Mouse (Mus musculus) midbrain, postnatal 0 days (tissue): ENCODE data around the gene Slc4a7. TPM values are rescaled to one million over a fixed set of nuclear protein-coding genes. Genes with fewer than 3 reads are reported as not detected.

Source experiments
- ATAC-seq: fragments of 200-750 bp; cut with Nextera tagmentation; 2 replicates; pipeline ENCODE4 v1.8.0; 2017; ENCODE audit warnings: moderate number of reproducible peaks, mild to moderate bottlenecking, moderate TSS enrichment, moderate library complexity; ENCODE audit not compliant: low FRiP score
- DNase-seq: peaks from one replicate; pipeline ENCODE4 v3.0.0-alpha.2; 2015; ENCODE audit warnings: low spot score
- H3K27ac ChIP-seq: fragments of 300-500 bp; sonication (generic); 2 replicates; pipeline ENCODE4 v1.5.1; 2014; ENCODE audit warnings: low read depth, mild to moderate bottlenecking, low read length, mixed read lengths
- H3K27me3 ChIP-seq: fragments of 300-500 bp; sonication (generic); 2 replicates; pipeline ENCODE4 v1.6.1; 2014; ENCODE audit warnings: low read length, control low read depth, mixed read lengths; ENCODE audit not compliant: insufficient read depth
- H3K36me3 ChIP-seq: fragments of 300-500 bp; sonication (generic); 2 replicates; pipeline ENCODE4 v1.6.1; 2014; ENCODE audit warnings: low read length, control low read depth, mixed read lengths; ENCODE audit not compliant: insufficient read depth
- H3K4me1 ChIP-seq: fragments of 300-500 bp; sonication (generic); 2 replicates; pipeline ENCODE4 v1.6.1; 2014; ENCODE audit warnings: mild to moderate bottlenecking, control low read depth, antibody characterized with exemption, low read length, mixed read lengths; ENCODE audit not compliant: insufficient read depth
- H3K4me2 ChIP-seq: fragments of 300-500 bp; sonication (generic); 2 replicates; pipeline ENCODE4 v1.6.1; 2014; ENCODE audit warnings: low read depth, mild to moderate bottlenecking, low read length, mixed read lengths; ENCODE audit not compliant: poor library complexity, severe bottlenecking
- H3K4me3 ChIP-seq: fragments of 300-500 bp; sonication (generic); 2 replicates; pipeline ENCODE4 v1.5.1; 2014; ENCODE audit warnings: low read depth, mild to moderate bottlenecking, low read length, moderate library complexity
- H3K9ac ChIP-seq: fragments of 300-500 bp; sonication (generic); replicated peaks from 2 replicates; pipeline ENCODE4 v1.6.1; 2014; ENCODE audit warnings: mild to moderate bottlenecking, low read length, moderate library complexity, mixed read lengths; ENCODE audit not compliant: poor library complexity, severe bottlenecking
- H3K9me3 ChIP-seq: fragments of 300-500 bp; sonication (generic); 2 replicates; pipeline ENCODE4 v1.6.1; 2016; ENCODE audit warnings: low read length, control low read depth
- CTCF ChIP-seq: IDR thresholded peaks from 2 replicates; pipeline ENCODE4 v1.5.1; 2016; ENCODE audit warnings: antibody characterized with exemption, mild to moderate bottlenecking
- WGBS: fragments of 180-500 bp; shearing (Covaris S2); extraction: QIAGEN DNeasy Blood & Tissue Kit; methylation state at CpG from one replicate; pipeline ENCODE4 v1.1.7; 2014; 5-methylcytosine and 5-hydroxymethylcytosine counted together
- polyA plus RNA-seq: library from polyadenylated mRNA; unstranded; fragments of >200 nt; fragmentation: Nextera tagmentation; extraction: Ambion mirVana; gene quantifications from 2 replicates; pipeline ENCODE4 v1.2.1, GENCODE M21; 2015
- total RNA-seq: library from RNA; depleted of rRNA; stranded (reverse); fragments of >200 nt; gene quantifications from 2 replicates; pipeline ENCODE4 v1.2.3, GENCODE M21; 2014

Slc4a7 gene
- total and polyA plus RNA-seq, 2 experiments from 2014 or later, result 20.7 to 48.0 TPM

- no peak overlapping the region for H3K9ac ChIP-seq
- peaks cover 4% of the 10 kb centered on the region for H3K36me3 ChIP-seq
- H3K9me3 ChIP-seq, result no peaks in the 10 kb centered on the region
- no peak for TF ChIP-seq CTCF
- no peak overlapping the region for H3K4me3 ChIP-seq
- H3K4me1 ChIP-seq, result peaks cover 9% of the 10 kb centered on the region
- DNase-seq (no peak), ATAC-seq (no peak)
- 92% methylated on average over 1 of the region's 1 CpGs for WGBS
- no peak overlapping the region for H3K4me2 ChIP-seq
- H3K27me3 ChIP-seq, result no peaks in the 10 kb centered on the region
- H3K27ac ChIP-seq, result no peak overlapping the region
Measured at GRCm38 (mm10) chr14:14709021-14709420, 6.9 kb downstream of the Slc4a7 start.

- peak; percentile 74; the same call in 1 of the 2 replicates for ATAC-seq
- Histone ChIP-seq H3K36me3 (peaks cover 4% of the 10 kb centered on the region), H3K9ac (no peak overlapping the region), H3K4me3 (no peak overlapping the region), H3K4me2 (no peak overlapping the region), H3K4me1 (no peaks in the 10 kb centered on the region), H3K27me3 (no peaks in the 10 kb centered on the region), H3K9me3 (no peaks in the 10 kb centered on the region), H3K27ac (no peak overlapping the region)
- peak; percentile 59 for TF ChIP-seq CTCF
- DNase-seq, result peak; percentile 49
Measured at GRCm38 (mm10) chr14:14714130-14714529, 12.1 kb downstream of the Slc4a7 start.

- Histone ChIP-seq H3K4me2 (no peak overlapping the region), H3K9ac (no peak overlapping the region), H3K4me1 (no peaks in the 10 kb centered on the region), H3K27ac (no peak overlapping the region), H3K9me3 (no peaks in the 10 kb centered on the region), H3K36me3 (peaks cover 1% of the 10 kb centered on the region), H3K4me3 (no peak overlapping the region), H3K27me3 (no peaks in the 10 kb centered on the region)
- DNase-seq, result no peak
- no peak for ATAC-seq
- 93% methylated on average over 2 of the region's 2 CpGs for WGBS
- no peak for TF ChIP-seq CTCF
Measured at GRCm38 (mm10) chr14:14715794-14716193, 13.7 kb downstream of the Slc4a7 start.

GRCm38 (mm10) chr14:14716843-14717242 lies 14.8 kb downstream of the Slc4a7 start:
- 75% methylated on average over 6 of the region's 6 CpGs for WGBS
- no peak for ATAC-seq
- no peaks in the 10 kb centered on the region for H3K36me3 ChIP-seq
- no peaks in the 10 kb centered on the region for H3K27me3 ChIP-seq
- no peak overlapping the region for H3K27ac ChIP-seq
- H3K9ac ChIP-seq, result no peak overlapping the region
- H3K4me3 ChIP-seq, result no peak overlapping the region
- no peaks in the 10 kb centered on the region for H3K9me3 ChIP-seq
- no peak for TF ChIP-seq CTCF
- no peaks in the 10 kb centered on the region for H3K4me1 ChIP-seq
- H3K4me2 ChIP-seq, result no peak overlapping the region
- no peak for DNase-seq

GRCm38 (mm10) chr14:14718556-14718955 lies 16.5 kb downstream of the Slc4a7 start:
- H3K27me3 ChIP-seq, result no peaks in the 10 kb centered on the region
- H3K4me1 ChIP-seq, result no peaks in the 10 kb centered on the region
- TF ChIP-seq CTCF, result no peak
- 94% methylated on average over 4 of the region's 4 CpGs for WGBS
- no peak overlapping the region for H3K27ac ChIP-seq
- no peaks in the 10 kb centered on the region for H3K9me3 ChIP-seq
- H3K4me3 ChIP-seq, result no peak overlapping the region
- H3K9ac ChIP-seq, result no peak overlapping the region
- H3K36me3 ChIP-seq, result no peaks in the 10 kb centered on the region
- ATAC-seq (no peak), DNase-seq (no peak)
- no peak overlapping the region for H3K4me2 ChIP-seq

GRCm38 (mm10) chr14:14781169-14781568 lies 79.1 kb downstream of the Slc4a7 start:
- WGBS, result 89% methylated on average over 2 of the region's 2 CpGs
- H3K4me3 ChIP-seq, result no peak overlapping the region
- peaks cover 5% of the 10 kb centered on the region for H3K36me3 ChIP-seq

More at GRCm38 (mm10) chr14:14781169-14781568, 79.1 kb downstream of the Slc4a7 start:
- H3K9me3 ChIP-seq, result no peaks in the 10 kb centered on the region
- no peak overlapping the region for H3K27ac ChIP-seq
- no peak overlapping the region for H3K4me2 ChIP-seq
- DNase-seq (no peak), ATAC-seq (no peak)
- no peak for TF ChIP-seq CTCF
- no peaks in the 10 kb centered on the region for H3K27me3 ChIP-seq
- H3K9ac ChIP-seq, result no peak overlapping the region
- H3K4me1 ChIP-seq, result no peaks in the 10 kb centered on the region
